Mouse (Mus musculus) lung, adult 2 months (tissue): ENCODE data around the gene Ttbk1. TPM values are rescaled to one million over a fixed set of nuclear protein-coding genes. Genes with fewer than 3 reads are reported as not detected.
A peak's percentile ranks its signal among the peaks of the same experiment; 100 is the strongest.

Source experiments
- DNase-seq: peaks from one replicate; pipeline ENCODE4 v3.0.0; 2022
- H3K4me1 ChIP-seq: fragments of 200-500 bp; 2 replicates; pipeline ENCODE4 v1.6.1; 2011; ENCODE audit warnings: low read length; ENCODE audit not compliant: control insufficient read depth, insufficient read depth
- H3K4me3 ChIP-seq: fragments of 200-500 bp; replicated peaks from 2 replicates; pipeline ENCODE3; 2011; ENCODE audit warnings: low read depth, mild to moderate bottlenecking, control low read depth, low read length; ENCODE audit errors: extremely low read depth
- CTCF ChIP-seq: fragments of 200-500 bp; IDR thresholded peaks from 2 replicates; pipeline ENCODE4 v1.5.1; 2011; ENCODE audit warnings: mild to moderate bottlenecking, low read length, control low read depth; ENCODE audit not compliant: insufficient read depth
- POLR2A ChIP-seq: fragments of 200-500 bp; IDR thresholded peaks from 2 replicates; pipeline ENCODE4 v1.6.1; 2011; ENCODE audit warnings: low read depth, mild to moderate bottlenecking, control low read depth, low read length, borderline replicate concordance; ENCODE audit errors: extremely low read depth
- WGBS: fragments of 180-500 bp; shearing (Covaris S2); methylation state at CpG from one replicate; pipeline ENCODE4 v1.1.7; 2018; 5-methylcytosine and 5-hydroxymethylcytosine counted together
- polyA plus RNA-seq: library from polyadenylated mRNA; depleted of rRNA; stranded (reverse); fragments of >200 nt; gene quantifications from 2 replicates; pipeline ENCODE4 v1.2.3, GENCODE M21; 2012; rRNA removed

Ttbk1 gene
- polyA plus RNA-seq, 1 experiment: 0.19 TPM

DNA sequence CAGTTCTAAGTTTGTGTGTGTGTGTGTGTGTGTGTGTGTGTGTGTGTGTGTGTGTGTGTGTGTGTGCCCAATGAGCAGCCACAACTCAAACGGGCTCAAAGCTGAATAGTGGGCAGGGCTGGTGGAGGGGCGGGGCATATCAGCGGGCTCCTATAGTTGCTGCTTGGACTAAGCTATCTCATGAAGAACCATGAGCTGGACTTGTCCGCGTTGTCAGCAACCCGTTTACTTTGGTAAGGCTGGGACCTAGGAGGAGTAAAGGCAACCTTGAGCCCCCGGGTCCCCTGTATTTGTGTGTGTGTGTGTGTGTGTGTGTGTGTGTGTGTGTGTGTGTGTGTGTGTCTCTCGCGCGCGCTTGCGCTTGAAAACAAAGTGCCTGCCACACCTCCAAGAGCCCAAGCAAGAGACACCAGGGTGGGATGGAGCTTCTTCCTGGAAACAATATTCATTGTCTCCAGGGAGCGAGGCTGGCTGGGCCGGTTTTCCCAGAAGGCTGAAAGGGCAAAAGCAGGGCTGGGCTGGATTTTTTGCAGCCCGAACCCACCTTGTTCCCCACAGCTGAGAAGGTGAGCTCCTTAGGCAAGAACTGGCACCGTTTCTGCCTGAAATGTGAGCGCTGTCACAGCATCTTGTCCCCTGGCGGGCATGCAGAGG lies 58.6 kb downstream of the Ttbk1 start, which contains the start of gene Crip3:
TSS of gene Crip3 (plus strand) at position 166 of the 654 bp plus-strand sequence.
- 9% methylated on average over 18 of the region's 18 CpGs for WGBS
- DNase-seq: no peak
- no peaks in the 10 kb centered on the region for H3K4me1 ChIP-seq
- TF ChIP-seq CTCF: no peak
- no peak for TF ChIP-seq POLR2A
- no peak within 1 kb of the TSS for H3K4me3 ChIP-seq

DNA sequence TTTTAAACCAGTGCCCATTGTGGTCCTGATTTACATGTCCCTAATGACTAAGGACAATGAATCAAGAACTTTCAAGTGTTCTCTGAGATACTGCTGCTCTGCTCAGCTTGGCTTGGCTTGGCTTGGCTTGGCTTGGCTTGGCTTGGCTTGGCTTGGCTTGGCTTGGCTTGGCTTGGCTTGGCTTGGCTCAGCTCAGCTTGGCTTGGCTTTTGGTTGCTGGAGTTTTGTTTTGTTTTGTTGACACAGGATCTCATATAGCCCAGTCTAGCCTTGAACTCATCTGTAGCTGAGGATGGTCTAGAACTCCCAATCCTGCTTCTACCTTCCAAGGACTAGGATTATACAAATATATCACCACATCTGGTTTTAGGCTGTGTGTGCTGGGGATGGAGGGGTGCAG lies 61.0 kb downstream of the Ttbk1 start:
- no peak overlapping the region for H3K4me3 ChIP-seq

DNA sequence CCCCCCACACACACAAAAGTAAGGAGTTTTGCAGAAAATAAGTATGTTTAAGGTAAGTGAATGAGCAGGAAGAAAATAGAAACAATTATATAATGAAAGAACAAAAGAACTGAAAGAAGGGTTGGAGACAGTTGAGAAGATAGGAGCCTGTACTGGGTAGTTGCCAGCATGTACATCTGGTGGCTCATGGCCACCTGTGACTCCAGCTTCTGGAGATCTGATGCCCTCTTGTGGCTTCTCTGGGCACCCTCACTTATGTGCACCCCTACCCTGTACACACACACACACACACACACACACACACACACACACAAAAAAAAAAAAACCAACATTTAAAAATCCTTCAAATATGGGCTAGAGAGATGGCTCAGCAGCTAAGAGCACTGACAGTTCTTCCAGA lies 67.8 kb downstream of the Ttbk1 start:
- TF ChIP-seq CTCF (no peak), POLR2A (no peak)
- no peaks in the 10 kb centered on the region for H3K4me1 ChIP-seq
- no peak for DNase-seq
- no peak overlapping the region for H3K4me3 ChIP-seq

More for the DNA sequence above, 61.0 kb downstream of the Ttbk1 start:
- DNase-seq: no peak
- TF ChIP-seq CTCF (no peak), POLR2A (no peak)
- H3K4me1 ChIP-seq: no peaks in the 10 kb centered on the region

DNA sequence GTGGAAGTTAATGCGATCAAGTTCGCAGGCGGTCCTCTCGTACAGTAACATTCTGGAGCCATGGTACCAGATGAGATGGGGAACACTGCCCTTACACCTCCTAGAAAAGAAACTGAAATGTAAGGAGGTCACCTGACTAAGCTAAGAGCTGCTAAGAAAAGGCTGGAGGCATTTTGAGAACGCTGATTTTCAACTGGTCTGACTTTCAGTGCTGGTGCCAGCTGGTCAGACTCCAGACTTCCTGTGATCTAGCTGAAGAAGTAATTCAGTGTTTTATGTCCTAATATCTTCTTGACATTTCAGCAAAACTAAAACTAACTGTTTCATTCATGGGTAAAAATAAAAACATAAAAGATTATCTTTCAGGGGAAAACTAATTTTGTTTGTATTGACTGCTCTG lies 68.8 kb downstream of the Ttbk1 start:
- Histone ChIP-seq H3K4me3 (no peak overlapping the region), H3K4me1 (no peaks in the 10 kb centered on the region)
- 55% methylated on average over 5 of the region's 5 CpGs for WGBS
- DNase-seq: no peak
- TF ChIP-seq POLR2A: no peak
- no peak for TF ChIP-seq CTCF

DNA sequence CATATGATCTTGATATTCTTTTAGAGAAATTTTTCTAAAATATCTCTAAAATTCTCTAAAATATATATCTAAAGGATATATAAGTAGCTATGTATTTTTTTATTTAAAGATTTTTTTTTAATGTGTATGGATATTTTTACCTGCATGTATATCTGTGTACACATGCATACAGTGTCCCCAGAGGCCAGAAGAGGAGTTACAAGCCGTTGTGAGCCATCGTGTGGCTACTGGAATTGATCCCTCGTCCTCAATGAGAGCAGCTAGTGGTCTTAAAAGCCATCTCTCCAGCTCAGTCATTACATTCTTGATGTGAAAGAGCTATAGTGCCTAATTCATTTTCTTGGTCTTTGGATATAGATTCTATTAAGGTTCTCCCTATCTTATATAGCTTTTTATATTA lies 79.0 kb downstream of the Ttbk1 start:
- WGBS: 33% methylated on average over 3 of the region's 3 CpGs
- no peak for DNase-seq
- Histone ChIP-seq H3K4me3 (no peak overlapping the region), H3K4me1 (no peaks in the 10 kb centered on the region)
- TF ChIP-seq POLR2A (no peak), CTCF (0 out of 2 replicates have a peak, but pooled peaks have one; percentile 17)

DNA sequence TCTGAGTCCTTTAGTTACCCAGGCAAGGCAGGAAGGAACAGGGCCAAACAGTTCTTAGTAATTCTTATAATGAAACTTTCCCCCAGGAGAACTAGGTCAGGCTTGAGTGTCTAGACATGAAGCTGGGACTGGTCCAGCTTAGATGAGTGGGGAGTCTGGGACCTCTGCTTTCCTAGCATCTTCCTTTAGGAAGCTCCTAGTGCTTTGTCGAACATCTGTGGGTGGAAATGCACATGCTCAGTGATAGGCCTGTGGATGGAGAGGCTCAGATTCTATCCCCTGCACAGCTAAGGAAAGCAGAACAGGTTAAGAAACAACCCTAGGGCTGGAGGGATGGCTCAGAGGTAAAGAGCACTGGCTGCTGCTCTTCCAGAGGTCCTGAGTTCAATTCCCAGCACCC lies 92.8 kb downstream of the Ttbk1 start:
- DNase-seq: no peak
- 81% methylated on average over 1 of the region's 1 CpGs for WGBS
- no peaks in the 10 kb centered on the region for H3K4me1 ChIP-seq
- H3K4me3 ChIP-seq: no peak overlapping the region
- no peak for TF ChIP-seq POLR2A
- no peak for TF ChIP-seq CTCF

DNA sequence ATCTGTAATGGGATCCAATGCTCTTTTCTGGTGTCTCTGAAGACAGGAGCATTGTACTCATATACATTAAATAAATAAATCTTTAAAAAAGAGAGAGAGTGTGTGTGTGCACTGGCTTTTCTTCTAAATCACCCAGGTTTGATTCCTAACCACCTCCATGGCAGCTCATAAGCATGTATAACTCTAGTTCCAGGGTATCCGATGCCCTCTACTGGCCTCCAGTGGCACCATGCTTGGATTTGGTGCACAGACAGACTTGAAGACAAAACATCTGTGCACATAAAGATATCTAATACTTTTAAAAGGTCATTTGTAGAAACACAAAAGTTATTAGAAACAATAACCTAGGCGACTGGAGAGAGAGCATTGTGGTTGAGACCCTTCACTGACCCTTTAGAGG lies 94.5 kb downstream of the Ttbk1 start:
- Histone ChIP-seq H3K4me1 (no peaks in the 10 kb centered on the region), H3K4me3 (no peak overlapping the region)
- no peak for DNase-seq
- 43% methylated on average over 2 of the region's 2 CpGs for WGBS
- TF ChIP-seq CTCF: peak; percentile 75
- TF ChIP-seq POLR2A: no peak

Other genes with a start within 250 kb of the Ttbk1 start
- 35.9 and 39.5 TPM in 2 replicates for gene Polr1c, start 239.6 kb downstream of the Ttbk1 start, polyA plus RNA-seq
- gene Yipf3, start 239.6 kb downstream of the Ttbk1 start, polyA plus RNA-seq: 208 and 209 TPM in 2 replicates
- gene Lrrc73, start 234.1 kb downstream of the Ttbk1 start, polyA plus RNA-seq: 6.8 TPM in 2 replicates
- gene Tjap1, start 204.6 kb downstream of the Ttbk1 start, polyA plus RNA-seq: 45.2 TPM in 2 replicates
- gene Dlk2, start 190.3 kb downstream of the Ttbk1 start, polyA plus RNA-seq: 0.54 and 3.1 TPM in 2 replicates
- gene Abcc10, start 159.3 kb downstream of the Ttbk1 start, polyA plus RNA-seq: 13.1 and 15.1 TPM in 2 replicates
- gene Zfp318, start 103.9 kb downstream of the Ttbk1 start, polyA plus RNA-seq: 11.2 and 12.5 TPM in 2 replicates
- gene Crip3, start 58.7 kb downstream of the Ttbk1 start, polyA plus RNA-seq: 3.3 and 6.8 TPM in 2 replicates
- not detected in 2 replicates for gene Slc22a7, start 49.2 kb downstream of the Ttbk1 start, polyA plus RNA-seq
- gene Dnph1, start 9.0 kb upstream of the Ttbk1 start, polyA plus RNA-seq: 0.78 and 2.0 TPM in 2 replicates
- gene Cul9, start 58.7 kb upstream of the Ttbk1 start, polyA plus RNA-seq: 25.3 and 27.5 TPM in 2 replicates
- gene Srf, start 68.5 kb upstream of the Ttbk1 start, polyA plus RNA-seq: 162 and 190 TPM in 2 replicates
- gene Ptk7, start 141.8 kb upstream of the Ttbk1 start, polyA plus RNA-seq: 52.6 and 57.3 TPM in 2 replicates
- gene Klc4, start 158.3 kb upstream of the Ttbk1 start, polyA plus RNA-seq: 22.6 and 24.1 TPM in 2 replicates
- 52.1 and 61.5 TPM in 2 replicates for gene Mrpl2, start 158.6 kb upstream of the Ttbk1 start, polyA plus RNA-seq
- gene Cul7, start 162.7 kb upstream of the Ttbk1 start, polyA plus RNA-seq: 40.1 and 45.7 TPM in 2 replicates
- 27.3 and 30.8 TPM in 2 replicates for gene Rrp36, start 186.7 kb upstream of the Ttbk1 start, polyA plus RNA-seq
- gene Mea1, start 191.1 kb upstream of the Ttbk1 start, polyA plus RNA-seq: 48.2 and 55.7 TPM in 2 replicates
- 68.4 and 78.1 TPM in 2 replicates for gene Klhdc3, start 193.2 kb upstream of the Ttbk1 start, polyA plus RNA-seq
- gene Ppp2r5d, start 217.4 kb upstream of the Ttbk1 start, polyA plus RNA-seq: 44.4 and 53.8 TPM in 2 replicates
- gene Pex6, start 223.8 kb upstream of the Ttbk1 start, polyA plus RNA-seq: 60.6 and 80.4 TPM in 2 replicates
- 13.4 and 14.1 TPM in 2 replicates for gene Gnmt, start 241.5 kb upstream of the Ttbk1 start, polyA plus RNA-seq